In genomic region chr17:47597261-47597660, GRCm38 (mm10) we compare ENCODE assay signal across 8 mouse cellular contexts. TPM values are rescaled to one million over a fixed set of nuclear protein-coding genes. Genes with fewer than 3 reads are reported as not detected.
DNase-seq lines count a peak whose midpoint lies in the region; ATAC-seq and TF ChIP-seq lines count a peak whose summit lies in the region.

No protein-coding gene starts in this region.

- no peaks in the 10 kb centered on the region for H3K27me3 ChIP-seq in heart, embryonic 10.5 days (ENCODE audit: insufficient read depth, poor library complexity, severe bottlenecking)
- no peaks in the 10 kb centered on the region for H3K27me3 ChIP-seq in ES-Bruce4 (ENCODE audit: control insufficient read depth, insufficient read depth, low read length, poor library complexity, severe bottlenecking)
- no peaks in the 10 kb centered on the region for H3K27me3 ChIP-seq in heart, embryonic 16.5 days (ENCODE audit: control insufficient read depth, insufficient read depth, low read length)
- H3K27me3 ChIP-seq in liver, embryonic 12.5 days (replicated peaks): no peaks in the 10 kb centered on the region

- no peaks in the 10 kb centered on the region for H3K9me3 ChIP-seq in heart, embryonic 10.5 days
- H3K9me3 ChIP-seq in ES-Bruce4 (replicated peaks; ENCODE audit: control insufficient read depth, insufficient read depth, low read length, poor library complexity, severe bottlenecking): no peaks in the 10 kb centered on the region
- H3K9me3 ChIP-seq in heart, embryonic 16.5 days (replicated peaks; ENCODE audit: control insufficient read depth, low read length): no peaks in the 10 kb centered on the region
- H3K9me3 ChIP-seq in liver, embryonic 12.5 days (replicated peaks): no peaks in the 10 kb centered on the region

- TF ChIP-seq CTCF in ES-Bruce4 (IDR thresholded peaks at IDR 0.05; ENCODE audit: low read depth, low read length): no peak

- peak overlapping the region; percentile 91 for H3K4me2 ChIP-seq in heart, embryonic 16.5 days (ENCODE audit: low read depth, low read length)
- peak overlapping the region; percentile 94 for H3K4me2 ChIP-seq in liver, embryonic 12.5 days

- TF ChIP-seq POLR2A in ES-Bruce4 (IDR thresholded peaks at IDR 0.05; ENCODE audit: insufficient read depth, low read length): no peak

- TF ChIP-seq EP300 in ES-Bruce4 (IDR thresholded peaks at IDR 0.05; ENCODE audit: insufficient read depth, low read depth, low read length): no peak

- H3K27ac ChIP-seq in heart, embryonic 10.5 days: peak overlapping the region; percentile 99
- H3K27ac ChIP-seq in ES-Bruce4 (ENCODE audit: insufficient read depth, low read length): peak overlapping the region; percentile 69
- H3K27ac ChIP-seq in heart, embryonic 16.5 days (ENCODE audit: low read length): peak overlapping the region; percentile 98
- H3K27ac ChIP-seq in liver, embryonic 12.5 days: peak overlapping the region; percentile 99

- WGBS in heart, embryonic 10.5 days: 58% methylated on average over 13 of the region's 13 CpGs
- WGBS in heart, embryonic 16.5 days: 42% methylated on average over 13 of the region's 13 CpGs
- 55% methylated on average over 13 of the region's 13 CpGs for WGBS in liver, embryonic 12.5 days (ENCODE audit: insufficient replicate concordance)

- H3K9ac ChIP-seq in ES-Bruce4 (ENCODE audit: low read depth, poor library complexity, severe bottlenecking): peak overlapping the region; percentile 23
- H3K9ac ChIP-seq in heart, embryonic 16.5 days (ENCODE audit: low read length): peak overlapping the region; percentile 90
- H3K9ac ChIP-seq in liver, embryonic 12.5 days: peak overlapping the region; percentile 99

- no peak for ATAC-seq in heart, embryonic 16.5 days (replicated peaks; ENCODE audit: extremely low read depth, insufficient read depth, low FRiP score)
- ATAC-seq in liver, embryonic 12.5 days: no peak

- DNase-seq in heart, embryonic 10.5 days (ENCODE audit: low spot score): no peak
- DNase-seq in heart, adult 18-20 months: no peak
- no peak for DNase-seq in natural killer cell, adult 2 months (ENCODE audit: low spot score in 2 of 2)
- DNase-seq in left cerebral cortex, adult 11 months (ENCODE audit: low spot score): no peak
- no peak for DNase-seq in kidney, adult 9 months

- H3K4me3 ChIP-seq in heart, embryonic 10.5 days: peak overlapping the region; percentile 96
- no peak overlapping the region for H3K4me3 ChIP-seq in ES-Bruce4 (ENCODE audit: low read depth, low read length)
- H3K4me3 ChIP-seq in heart, embryonic 16.5 days (ENCODE audit: low read length): peak overlapping the region; percentile 75; the same call in 1 of the 2 replicates
- H3K4me3 ChIP-seq in liver, embryonic 12.5 days: peak overlapping the region; percentile 96

- peaks cover 50% of the 10 kb centered on the region for H3K4me1 ChIP-seq in heart, embryonic 10.5 days
- H3K4me1 ChIP-seq in ES-Bruce4 (ENCODE audit: control insufficient read depth, insufficient read depth, low read length): peaks cover 6% of the 10 kb centered on the region
- H3K4me1 ChIP-seq in heart, embryonic 16.5 days (ENCODE audit: control insufficient read depth, insufficient read depth, low read length): peaks cover 43% of the 10 kb centered on the region
- H3K4me1 ChIP-seq in liver, embryonic 12.5 days: peaks cover 82% of the 10 kb centered on the region

- H3K36me3 ChIP-seq in heart, embryonic 10.5 days: peaks cover 67% of the 10 kb centered on the region
- H3K36me3 ChIP-seq in ES-Bruce4 (ENCODE audit: control insufficient read depth, insufficient read depth, low read length, poor library complexity, severe bottlenecking): peaks cover 24% of the 10 kb centered on the region
- peaks cover 26% of the 10 kb centered on the region for H3K36me3 ChIP-seq in heart, embryonic 16.5 days (ENCODE audit: control insufficient read depth, insufficient read depth)
- peaks cover 74% of the 10 kb centered on the region for H3K36me3 ChIP-seq in liver, embryonic 12.5 days

RNA-seq across cellular contexts. Expression of gene Bysl, which starts 14.0 kb away (rescaled TPM):
- 37.0 and 43.0 TPM in 2 replicates for polyA plus RNA-seq in heart, embryonic 10.5 days (2016; fragmentation: Nextera tagmentation; extraction: Ambion mirVana)
- total RNA-seq in heart, adult 18-20 months (2021): 10 to 100 TPM; 13.5 to 16.5 TPM
- polyA plus RNA-seq in ES-Bruce4 (2011; ENCODE audit: insufficient read depth, insufficient read length, low read depth, missing spikeins): 24.9 and 25.7 TPM in 2 replicates
- 22.9 and 23.3 TPM in 2 replicates for polyA plus RNA-seq in heart, embryonic 16.5 days (2015; fragmentation: Nextera tagmentation; extraction: Ambion mirVana)
- 34.6 and 35.2 TPM in 2 replicates for polyA plus RNA-seq in liver, embryonic 12.5 days (2016; fragmentation: Nextera tagmentation; extraction: Ambion mirVana)

RNA-seq across cellular contexts. Expression of gene Med20, which starts 14.1 kb away (rescaled TPM):
- polyA plus RNA-seq in heart, embryonic 10.5 days (2016; fragmentation: Nextera tagmentation; extraction: Ambion mirVana): 36.5 and 42.8 TPM in 2 replicates
- 10 to 100 TPM; 19.0 to 19.5 TPM for total RNA-seq in heart, adult 18-20 months (2021)
- polyA plus RNA-seq in ES-Bruce4 (2011; ENCODE audit: insufficient read depth, insufficient read length, low read depth, missing spikeins): 26.4 and 36.9 TPM in 2 replicates
- 30.5 and 34.9 TPM in 2 replicates for polyA plus RNA-seq in heart, embryonic 16.5 days (2015; fragmentation: Nextera tagmentation; extraction: Ambion mirVana)
- polyA plus RNA-seq in liver, embryonic 12.5 days (2016; fragmentation: Nextera tagmentation; extraction: Ambion mirVana): 31.2 and 32.6 TPM in 2 replicates

RNA-seq across cellular contexts. Expression of gene Gm20517, which starts 14.1 kb away (rescaled TPM):
- 1.6 and 2.1 TPM in 2 replicates for polyA plus RNA-seq in heart, embryonic 10.5 days (2016; fragmentation: Nextera tagmentation; extraction: Ambion mirVana)
- total RNA-seq in heart, adult 18-20 months (2021): 1 to 10 TPM; 1.9 to 3.4 TPM
- polyA plus RNA-seq in ES-Bruce4 (2011; ENCODE audit: insufficient read depth, insufficient read length, low read depth, missing spikeins): 4.5 and 11.9 TPM in 2 replicates
- polyA plus RNA-seq in heart, embryonic 16.5 days (2015; fragmentation: Nextera tagmentation; extraction: Ambion mirVana): 0.82 and 1.0 TPM in 2 replicates
- polyA plus RNA-seq in liver, embryonic 12.5 days (2016; fragmentation: Nextera tagmentation; extraction: Ambion mirVana): 2.3 and 2.7 TPM in 2 replicates

RNA-seq across cellular contexts. Expression of gene Usp49, which starts 33.2 kb away (rescaled TPM):
- 3.2 and 4.5 TPM in 2 replicates for polyA plus RNA-seq in heart, embryonic 10.5 days (2016; fragmentation: Nextera tagmentation; extraction: Ambion mirVana)
- 1 to 10 TPM; 1.4 to 3.7 TPM for total RNA-seq in heart, adult 18-20 months (2021)
- polyA plus RNA-seq in ES-Bruce4 (2011; ENCODE audit: insufficient read depth, insufficient read length, low read depth, missing spikeins): 15.8 and 16.8 TPM in 2 replicates
- polyA plus RNA-seq in heart, embryonic 16.5 days (2015; fragmentation: Nextera tagmentation; extraction: Ambion mirVana): 2.1 and 3.1 TPM in 2 replicates
- 5.0 and 6.2 TPM in 2 replicates for polyA plus RNA-seq in liver, embryonic 12.5 days (2016; fragmentation: Nextera tagmentation; extraction: Ambion mirVana)

Comparison
In these comparisons a context has a peak if more than half of its experiments do, and no peak if none do; other contexts are left out.
1. H3K9ac ChIP-seq: peak in every context shown above with its lines; median percentile 99 in liver, embryonic 12.5 days; 90 in heart, embryonic 16.5 days; 23 in ES-Bruce4.